Mouse (Mus musculus): ENCODE measurements around the gene Sbf2.

Sbf2 gene

DNA sequence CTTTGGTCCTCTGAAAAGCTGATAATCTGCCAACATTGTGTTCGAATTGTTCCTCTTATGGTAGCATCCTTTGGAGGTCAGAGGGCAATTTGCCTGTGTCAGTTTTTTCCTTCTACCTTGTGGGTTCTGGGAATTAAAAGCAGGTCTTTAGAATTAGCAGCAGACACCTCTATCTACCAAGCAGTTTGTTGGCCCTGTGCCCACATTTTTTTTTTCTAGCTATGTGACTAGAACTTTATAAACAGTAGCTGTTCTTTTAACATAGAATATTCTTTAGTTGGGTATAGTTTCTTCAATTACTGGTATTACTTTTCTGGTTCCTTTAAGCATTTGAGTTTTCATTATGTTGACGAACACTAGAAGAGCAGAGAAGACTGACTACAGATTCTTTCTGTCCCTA, 223.1 kb downstream of the Sbf2 start:
- no peak for DNase-seq (ENCODE audit: low spot score in 2 of 2)

DNA sequence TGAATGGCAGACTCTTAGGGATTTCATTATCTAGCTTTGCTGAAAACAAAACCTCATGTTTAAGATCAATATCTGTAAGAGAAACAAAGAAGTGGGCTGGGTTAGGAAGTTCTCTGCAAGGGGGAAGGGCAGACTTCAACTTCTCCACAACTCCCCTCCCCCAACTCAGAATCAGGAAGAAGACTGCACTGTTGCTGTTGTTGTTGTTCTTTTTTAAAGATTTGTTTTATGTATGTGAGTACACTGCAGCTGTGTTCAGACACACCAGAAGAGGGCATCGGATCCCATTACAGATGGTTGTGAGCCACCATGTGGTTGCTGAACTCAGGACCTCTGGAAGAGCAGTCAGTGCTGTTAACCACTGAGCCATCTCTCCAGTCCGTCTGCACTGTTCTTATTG, 225.8 kb downstream of the Sbf2 start:
- peak in 1 of 2 experiments; percentile 21 for DNase-seq (ENCODE audit: low spot score in 2 of 2)

DNA sequence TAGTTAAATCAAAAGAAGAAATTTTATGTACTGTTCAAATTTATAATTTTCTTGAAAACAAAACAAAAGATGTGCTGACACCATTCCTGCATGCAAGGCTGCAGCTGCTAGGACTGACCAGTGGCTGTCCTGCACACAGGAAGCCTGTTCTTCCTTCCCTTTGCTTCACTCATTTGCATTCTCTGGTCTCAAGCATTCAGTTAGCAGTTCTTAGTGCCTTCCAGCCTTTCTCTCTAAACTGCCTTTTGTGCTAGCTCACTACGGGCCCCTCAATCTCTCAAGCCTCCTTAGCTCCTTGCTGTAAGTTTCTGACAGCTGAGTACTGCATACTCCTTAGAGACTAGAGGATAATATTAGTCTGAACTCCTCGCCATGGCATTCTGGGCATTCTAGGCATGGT, 227.2 kb downstream of the Sbf2 start:
- no peak for DNase-seq (ENCODE audit: low spot score in 2 of 2)

DNA sequence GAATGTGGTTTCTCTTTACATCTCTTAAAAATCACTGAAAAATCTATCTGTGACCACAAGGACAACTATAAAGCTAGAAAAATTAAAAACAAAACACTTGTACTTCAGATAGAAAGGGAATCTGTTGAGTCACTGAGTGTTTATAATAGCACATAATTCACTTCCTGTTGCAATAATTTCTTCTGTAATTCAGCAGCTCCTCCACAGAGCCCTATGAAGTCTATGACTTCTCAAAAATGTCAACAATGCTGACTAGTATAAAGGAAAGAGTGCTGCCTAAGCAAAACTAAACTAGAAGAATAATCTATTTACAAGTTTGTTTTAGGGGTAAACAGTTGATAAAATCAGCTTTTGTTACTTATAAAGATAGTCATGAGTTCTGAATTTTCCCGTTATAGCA, 229.2 kb downstream of the Sbf2 start:
- no peak for DNase-seq (ENCODE audit: low spot score in 2 of 2)

DNA sequence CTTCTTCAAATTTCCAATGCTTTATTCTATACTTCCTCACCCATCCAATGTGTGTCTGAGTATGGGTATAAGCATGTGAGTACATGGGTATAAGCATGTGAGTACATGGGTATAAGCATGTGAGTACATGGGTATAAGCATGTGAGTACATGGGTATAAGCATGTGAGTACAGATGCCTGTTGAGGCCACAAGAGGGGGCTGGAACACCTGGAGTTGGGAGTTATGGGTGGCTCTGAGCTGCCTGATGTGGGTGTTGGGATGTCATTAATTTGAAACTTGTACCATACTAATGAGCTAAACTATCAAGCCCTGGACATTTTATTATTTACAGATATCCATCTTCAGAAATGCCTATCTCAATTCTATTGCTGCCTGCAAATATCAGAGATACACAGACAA, 230.4 kb downstream of the Sbf2 start:
- no peak for DNase-seq (ENCODE audit: low spot score in 2 of 2)

DNA sequence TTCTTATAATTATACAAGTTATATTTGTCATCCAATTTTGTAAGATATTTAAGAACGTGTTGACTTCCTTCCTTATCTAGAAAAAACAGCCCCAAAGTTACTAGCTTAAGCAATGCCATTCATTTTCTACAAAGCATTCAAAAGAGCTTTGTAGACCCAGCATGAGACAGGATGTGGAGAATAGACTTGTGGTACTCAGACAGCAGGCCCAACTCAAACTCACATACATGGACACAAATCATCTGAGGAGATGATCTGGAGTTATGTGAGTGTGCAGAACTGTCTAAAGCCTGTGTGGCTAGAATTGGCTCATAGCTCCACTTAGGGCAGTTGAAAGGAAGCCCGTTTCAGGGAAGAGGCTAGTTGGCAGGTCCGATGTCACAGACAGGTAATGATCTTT, 233.1 kb downstream of the Sbf2 start:
- no peak for DNase-seq (ENCODE audit: low spot score in 2 of 2)

DNA sequence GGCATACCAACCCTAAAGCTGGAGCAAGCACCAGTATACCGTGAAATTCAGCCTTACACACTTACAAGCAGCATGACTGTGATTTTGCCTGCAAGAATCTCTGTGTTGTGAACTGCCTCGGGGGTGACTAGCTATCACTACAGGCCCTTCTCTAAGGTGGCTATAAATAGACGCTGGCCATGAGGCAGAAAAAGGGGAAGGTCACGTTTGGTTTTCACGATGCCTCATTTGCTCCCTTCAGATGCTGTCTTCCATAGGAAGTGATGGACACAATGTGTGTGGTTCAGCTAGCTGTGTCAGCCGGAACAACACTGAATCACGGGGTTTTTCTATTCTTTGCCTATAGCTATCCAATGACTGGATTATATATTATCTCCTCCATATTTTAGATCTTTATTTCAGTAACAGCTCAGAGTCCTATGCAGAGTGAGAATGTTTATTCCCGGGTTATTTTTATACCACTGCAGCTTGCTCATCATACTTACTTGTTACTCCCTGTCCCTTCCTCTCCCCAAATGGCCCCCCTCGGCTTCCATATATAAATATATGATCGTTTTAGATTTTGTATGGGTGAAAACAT, 235.3 kb downstream of the Sbf2 start:
- DNase-seq (ENCODE audit: low spot score in 2 of 2), result no peak

DNA sequence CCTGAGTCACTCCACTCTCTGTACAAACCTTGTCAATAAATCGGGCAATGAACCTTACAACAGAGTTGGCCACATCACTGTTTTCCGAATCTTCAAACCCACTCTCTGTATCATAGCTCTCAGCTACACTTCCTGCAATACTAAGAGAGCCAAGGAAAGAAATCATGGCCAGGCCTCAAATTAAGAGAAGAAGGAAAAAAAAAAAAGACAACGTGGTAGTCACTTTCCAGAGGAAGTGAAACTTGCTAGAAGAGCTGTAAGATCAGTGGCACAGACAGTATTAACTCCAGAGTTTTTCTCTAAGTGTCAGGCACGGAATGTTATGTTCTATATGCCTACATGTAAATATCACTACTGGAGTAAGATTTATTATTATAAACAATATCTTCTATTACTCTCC, 242.2 kb downstream of the Sbf2 start:
- DNase-seq (ENCODE audit: low spot score in 2 of 2), result no peak

DNA sequence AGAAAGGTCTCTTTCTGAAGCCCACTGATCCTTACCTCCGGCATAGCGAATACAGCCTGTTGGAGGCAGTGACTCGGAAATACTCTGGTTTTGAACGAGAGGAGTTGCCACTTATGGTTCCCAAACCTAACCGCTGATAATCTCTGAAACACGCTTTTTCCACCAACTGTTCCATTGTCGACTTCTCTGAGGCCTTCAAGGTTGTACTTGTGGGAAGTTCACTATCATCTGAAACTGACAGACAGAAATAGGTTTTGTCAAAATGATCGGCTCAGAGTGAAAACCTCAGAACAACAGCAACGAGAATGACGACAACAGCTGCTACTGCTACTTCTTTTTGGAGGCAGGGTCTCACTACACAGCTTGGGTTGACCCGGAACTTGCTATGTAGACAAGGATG, 252.7 kb downstream of the Sbf2 start:
- DNase-seq (ENCODE audit: low spot score in 2 of 2), result no peak

DNA sequence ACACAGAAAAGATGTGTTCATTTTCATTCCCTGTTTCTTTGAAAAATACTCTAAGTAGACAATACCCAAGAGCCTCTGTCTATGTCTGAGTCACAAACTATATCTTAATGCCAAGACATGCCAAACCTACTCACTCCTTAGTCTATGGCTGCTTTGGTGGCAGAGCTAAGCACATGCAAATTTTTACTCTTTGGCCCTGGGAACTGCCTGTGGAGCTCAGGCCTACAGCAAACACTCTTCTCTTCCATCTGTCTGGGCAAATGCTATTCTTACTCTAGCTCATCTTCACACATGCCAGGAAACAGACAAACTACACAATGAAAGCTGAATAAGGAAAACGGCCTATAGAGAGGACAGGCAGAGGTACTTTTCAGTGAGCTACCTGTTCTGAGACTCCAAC, 253.2 kb downstream of the Sbf2 start:
- no peak for DNase-seq (ENCODE audit: low spot score in 2 of 2)

DNA sequence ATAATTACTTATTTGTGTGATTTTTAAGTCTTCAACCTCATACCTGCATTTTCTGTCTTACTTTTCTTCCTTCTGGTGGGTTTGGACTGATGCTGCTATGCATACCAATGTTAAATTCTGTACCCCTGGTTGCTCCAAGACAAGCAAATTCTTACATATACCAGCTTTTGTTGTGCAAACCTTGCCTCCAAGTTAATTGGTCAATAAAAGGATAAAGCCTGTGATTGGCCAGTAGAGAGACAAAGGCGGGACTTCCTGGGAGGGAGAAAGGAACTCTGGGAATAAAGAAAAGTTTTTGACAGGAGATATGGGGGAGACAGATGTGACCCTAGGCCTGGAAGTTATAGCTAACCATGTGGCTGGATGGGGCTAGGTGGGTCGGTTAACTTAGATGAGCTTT, 255.3 kb downstream of the Sbf2 start:
- DNase-seq (ENCODE audit: low spot score in 2 of 2), result no peak

DNA sequence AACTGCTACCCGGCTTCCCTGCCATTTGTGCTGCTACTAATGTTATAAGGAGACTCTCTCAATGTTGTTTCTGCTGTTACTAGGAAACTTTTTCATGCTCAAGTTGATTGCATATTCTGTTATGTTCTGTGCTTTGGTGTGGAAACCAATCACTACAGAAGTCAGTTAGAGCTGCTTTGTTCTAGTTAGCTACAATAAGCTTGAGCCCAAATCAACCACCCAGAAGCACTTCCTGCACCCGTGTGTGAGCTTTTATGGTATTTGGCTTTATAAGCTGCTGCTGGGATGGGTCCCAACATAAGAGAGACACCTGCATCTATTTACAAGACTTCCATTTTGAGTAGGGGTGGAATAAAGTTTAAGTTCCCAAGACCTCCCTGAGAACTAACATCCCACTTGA, 260.8 kb downstream of the Sbf2 start:
- DNase-seq (ENCODE audit: low spot score in 2 of 2), result peak; percentile 13 to 16

DNA sequence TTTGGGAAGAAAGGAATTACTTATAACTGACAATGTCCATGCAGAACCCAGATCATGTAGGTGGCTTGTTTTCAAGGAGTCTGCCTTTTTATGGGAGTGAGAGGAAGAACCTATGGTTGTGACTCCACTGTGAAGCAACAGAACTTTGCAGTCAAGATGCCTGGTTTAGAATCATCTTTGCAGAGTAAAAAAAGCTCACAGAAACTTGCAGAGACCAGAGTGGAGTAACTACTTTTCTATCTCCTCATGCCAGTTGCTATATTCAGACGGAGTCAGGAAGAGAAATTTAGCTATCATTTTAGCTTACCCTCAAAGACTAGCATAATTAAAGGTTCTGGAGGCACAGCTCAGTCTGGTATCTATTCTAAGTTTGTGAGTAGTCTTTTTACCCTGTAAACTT, 267.5 kb downstream of the Sbf2 start:
- DNase-seq (ENCODE audit: low spot score in 2 of 2), result no peak

DNA sequence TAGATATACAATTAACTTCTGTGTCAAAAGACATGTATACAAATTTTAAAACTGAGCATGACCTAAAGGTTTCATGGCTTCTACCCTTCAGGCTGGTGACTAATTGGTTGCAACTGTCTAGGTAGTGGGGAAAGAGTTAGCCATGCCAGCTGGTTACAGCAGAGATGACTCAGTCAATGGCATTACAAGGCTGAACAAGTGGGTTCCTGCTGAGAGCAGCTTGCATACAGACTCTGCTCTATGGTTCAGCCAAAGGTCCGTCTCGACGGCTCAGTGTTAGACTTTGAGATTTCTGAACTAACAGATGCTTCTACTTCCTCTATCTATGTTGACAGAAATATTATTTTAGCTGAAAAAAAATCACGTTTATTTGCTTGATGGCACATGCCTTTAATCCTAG, 277.1 kb downstream of the Sbf2 start:
- DNase-seq (ENCODE audit: low spot score in 2 of 2), result no peak

DNA sequence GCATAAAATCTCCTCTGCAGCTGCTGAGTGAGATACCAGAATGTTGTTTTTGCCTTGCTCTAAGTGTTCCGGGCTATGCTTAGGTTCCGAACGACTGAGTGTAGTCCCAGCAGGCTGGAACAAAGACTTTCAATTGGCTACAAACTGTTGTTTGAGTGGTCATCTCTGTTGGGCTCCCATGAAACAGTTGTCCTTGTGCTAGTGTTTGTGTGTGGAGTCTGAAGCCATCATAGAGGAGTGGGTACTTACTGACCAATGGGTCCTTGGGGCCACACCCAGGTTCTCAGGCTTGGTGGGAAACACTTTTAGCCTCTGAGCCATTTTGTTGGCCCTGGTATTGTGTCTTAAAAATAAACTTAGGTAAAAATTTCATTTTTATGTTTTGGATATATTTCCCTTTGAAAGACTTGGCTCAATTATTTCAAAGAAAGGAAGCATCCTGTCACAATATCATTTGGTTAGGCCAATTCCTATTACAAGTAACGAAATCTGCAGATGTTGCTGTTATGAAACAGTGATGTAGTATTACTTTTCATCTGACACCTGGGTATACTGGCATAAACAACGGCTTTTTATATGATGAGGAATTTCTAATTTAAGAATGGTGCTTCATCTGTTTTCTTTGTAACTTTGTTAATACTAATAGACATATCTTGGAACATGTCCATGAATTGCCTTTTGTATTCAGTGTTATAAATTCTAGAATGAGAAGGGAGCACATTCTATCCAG, 289.2 kb downstream of the Sbf2 start:
- DNase-seq (ENCODE audit: low spot score in 2 of 2), result no peak

DNA sequence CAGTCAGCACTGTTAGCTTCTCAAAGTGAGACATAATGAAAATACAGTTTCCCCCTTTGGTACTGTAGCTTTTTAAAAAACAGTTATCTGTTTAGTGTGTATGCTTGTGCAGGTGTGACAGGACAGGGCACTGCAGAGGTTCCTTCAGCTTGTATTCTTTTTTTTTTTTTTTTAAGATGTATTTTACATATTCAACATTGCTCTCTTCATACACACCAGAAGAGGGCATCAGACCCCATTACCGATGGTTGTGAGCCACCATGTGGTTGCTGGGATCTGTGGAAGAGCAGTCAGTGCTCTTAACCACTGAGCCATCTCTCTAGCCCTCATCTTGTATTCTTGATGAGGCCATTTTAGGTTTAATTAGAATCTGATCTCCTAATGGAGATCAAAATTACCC, 289.9 kb downstream of the Sbf2 start:
- DNase-seq (ENCODE audit: low spot score in 2 of 2), result no peak

DNA sequence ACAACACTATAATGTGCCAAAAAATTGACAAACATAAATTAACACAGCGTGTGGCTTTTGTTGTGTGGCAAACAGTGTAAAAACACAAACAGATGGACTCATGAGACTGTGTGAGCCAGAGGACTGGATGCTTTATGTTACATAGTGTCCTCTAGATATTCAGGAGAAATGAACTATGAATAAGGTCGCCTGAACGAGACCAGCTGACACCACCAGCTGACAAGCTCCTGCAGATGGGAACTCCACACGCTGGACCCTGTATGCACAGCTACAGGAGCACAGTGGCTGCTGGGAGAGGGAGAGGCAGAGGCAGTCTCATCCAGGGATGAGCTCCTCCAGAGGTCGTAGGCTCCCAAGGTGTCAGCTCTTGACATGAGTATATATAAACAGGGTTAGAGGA, 293.6 kb downstream of the Sbf2 start:
- DNase-seq (ENCODE audit: low spot score in 2 of 2), result no peak

DNA sequence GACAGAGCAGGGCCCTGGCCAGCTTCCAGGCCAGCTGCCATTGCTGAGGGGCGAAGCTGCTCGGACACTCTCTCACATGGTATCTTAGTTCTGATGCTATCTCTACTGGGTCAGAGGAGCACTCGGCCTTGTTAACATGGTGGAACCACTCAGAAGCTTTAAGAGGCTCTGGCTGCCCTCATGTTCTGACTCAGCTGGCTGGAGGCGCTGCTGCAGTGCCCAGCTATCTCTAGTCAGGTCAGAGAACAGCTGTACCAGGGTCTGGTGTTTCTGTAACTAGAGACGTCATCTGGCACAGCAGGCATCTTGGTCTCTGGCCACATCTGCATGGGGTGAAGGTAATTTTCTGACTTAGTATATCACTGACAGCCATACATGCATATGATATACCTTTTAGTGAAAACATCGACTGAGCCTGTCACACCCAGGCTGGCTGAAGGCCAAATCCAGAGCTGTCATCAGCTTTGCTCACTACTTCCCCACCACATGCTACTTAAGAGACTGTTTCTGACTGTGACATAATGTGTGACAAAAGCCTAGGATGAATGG, 295.7 kb downstream of the Sbf2 start:
- DNase-seq (ENCODE audit: low spot score in 2 of 2), result no peak

DNA sequence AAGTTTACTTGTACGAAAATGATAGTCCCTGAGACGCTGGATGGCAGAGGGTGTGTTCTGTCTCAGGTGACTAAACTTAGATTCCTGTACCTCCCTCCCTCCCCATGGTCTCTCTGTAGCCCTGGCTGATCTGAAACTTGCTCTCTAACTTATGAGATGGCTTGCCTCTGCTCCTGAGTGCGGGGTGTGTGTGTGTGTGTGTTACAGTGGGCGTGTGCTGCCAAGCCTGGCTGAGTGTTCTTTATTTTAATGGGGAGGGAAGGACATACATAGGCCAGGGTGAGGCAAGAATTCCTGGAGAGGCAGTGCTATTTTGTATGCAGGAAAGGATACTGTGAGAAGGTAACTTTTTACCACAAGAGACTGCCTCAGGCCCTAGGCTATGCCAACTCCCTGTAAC, 297.3 kb downstream of the Sbf2 start:
- no peak for DNase-seq (ENCODE audit: low spot score in 2 of 2)

DNA sequence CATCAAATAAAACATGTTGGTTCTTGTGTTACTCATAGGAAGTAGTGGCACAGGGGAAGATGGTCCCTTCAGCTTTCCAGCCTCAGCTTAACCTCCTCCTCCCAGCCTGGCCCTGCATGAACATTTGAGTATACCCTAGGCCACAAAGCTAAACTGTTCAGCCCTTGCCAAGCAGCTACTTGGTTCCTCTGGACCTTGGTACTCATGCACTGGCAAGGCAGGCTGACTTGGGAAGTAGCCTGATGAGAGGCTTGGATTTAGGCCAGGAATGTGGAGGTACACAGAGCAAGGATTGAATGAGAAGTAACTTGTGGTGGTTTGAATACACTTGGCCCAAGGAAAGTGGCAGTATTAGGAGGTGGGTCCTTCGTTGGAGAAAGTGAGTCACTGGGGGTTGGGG, 299.4 kb downstream of the Sbf2 start:
- no peak for DNase-seq (ENCODE audit: low spot score in 2 of 2)

DNA sequence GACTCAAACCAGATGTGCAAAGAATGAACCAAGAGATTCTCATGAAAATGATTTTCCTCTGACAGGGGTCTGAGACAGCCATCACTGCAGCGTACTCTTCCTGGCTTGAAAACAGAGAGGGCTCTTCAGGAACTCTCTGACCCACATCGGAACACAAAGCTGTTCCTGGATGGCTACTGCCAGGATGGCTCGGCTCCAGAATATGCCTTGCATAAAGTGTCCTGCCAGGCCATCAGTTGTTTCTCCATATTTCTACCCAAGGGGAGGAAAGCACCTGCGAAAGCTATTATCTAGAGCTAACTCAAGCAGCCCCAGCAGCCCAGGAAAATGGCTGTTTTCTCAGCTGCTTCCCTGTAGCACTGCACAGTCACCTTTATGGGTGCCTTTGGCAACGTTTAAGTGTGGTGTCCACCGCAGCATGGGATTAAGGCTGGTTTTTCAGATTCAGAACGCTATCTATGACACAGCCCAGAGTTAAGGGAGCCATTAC, 300.3 kb downstream of the Sbf2 start:
- DNase-seq (ENCODE audit: low spot score in 2 of 2), result no peak

DNA sequence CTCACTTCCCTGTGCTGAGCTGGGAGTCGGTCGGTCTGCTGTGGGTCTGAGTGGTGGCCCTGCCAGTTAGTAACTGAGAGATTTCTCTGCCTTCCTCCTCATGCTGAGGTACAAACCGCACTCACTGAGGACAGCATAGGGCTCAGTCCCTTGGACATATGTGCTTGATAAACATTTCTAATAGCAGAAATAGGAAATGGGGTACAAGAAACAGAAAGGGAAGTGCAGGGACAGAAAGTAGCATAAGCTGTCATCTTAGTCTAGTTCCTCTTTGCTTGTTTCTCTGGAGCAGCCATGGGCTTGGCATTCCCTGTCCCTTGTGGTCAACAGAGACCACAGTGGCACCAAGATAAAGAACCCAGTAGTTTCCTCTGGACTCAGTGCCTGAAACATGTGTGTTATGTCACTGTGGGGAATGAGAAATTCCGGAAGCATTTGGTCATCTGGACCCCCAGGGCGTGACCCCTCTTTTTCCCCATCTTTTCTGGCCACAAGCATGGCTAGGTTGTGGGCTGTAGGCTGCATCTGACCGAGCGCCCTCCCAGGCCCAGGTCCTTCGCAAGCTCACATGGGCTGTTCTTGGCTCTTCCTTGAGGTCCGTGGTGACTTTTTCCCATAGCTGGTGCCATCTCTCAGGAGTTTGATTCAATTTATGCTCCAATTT, 301.2 kb downstream of the Sbf2 start:
- DNase-seq (ENCODE audit: low spot score in 2 of 2), result no peak

DNA sequence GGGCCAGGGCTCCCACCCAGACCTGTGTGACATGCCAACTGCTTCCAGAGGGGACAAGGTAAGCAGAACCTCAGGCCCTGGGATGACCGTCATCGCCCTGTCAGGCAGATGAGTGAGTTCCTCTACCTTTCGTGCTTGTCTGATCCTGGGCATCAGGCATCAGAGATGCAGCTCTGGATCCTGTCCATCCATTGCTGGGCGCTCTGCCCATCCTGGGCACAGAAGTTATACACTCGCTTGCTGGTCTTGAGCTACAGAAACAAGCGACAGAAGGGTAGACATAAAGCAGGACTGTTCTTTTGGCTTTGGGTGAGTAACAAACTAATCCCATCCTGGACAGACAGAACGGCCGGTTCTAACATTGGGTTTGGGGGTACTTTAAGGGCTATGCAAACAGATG, 305.5 kb downstream of the Sbf2 start:
- no peak for DNase-seq (ENCODE audit: low spot score in 2 of 2)

Measured in thymus, postnatal 10 days (tissue).